Mouse (Mus musculus) bone marrow, adult 2 months (tissue): ENCODE results near the gene Gm21883. TPM values are rescaled to one million over a fixed set of nuclear protein-coding genes. Genes with fewer than 3 reads are reported as not detected.
"Not testable (repeated sequence)": the region's sequence is repeated elsewhere in the genome, so short reads cannot be mapped to it uniquely, and the experiment has no call there.

Source experiments
- H3K27ac ChIP-seq: fragments of 200-500 bp; 2 replicates; pipeline ENCODE4 v1.5.1; 2012; ENCODE audit warnings: low read depth, mild to moderate bottlenecking, control low read depth, inconsistent platforms, low read length; ENCODE audit not compliant: control insufficient read depth, poor library complexity, insufficient read depth
- H3K4me1 ChIP-seq: fragments of 200-500 bp; 2 replicates; pipeline ENCODE4 v1.6.1; 2011; ENCODE audit warnings: low read length; ENCODE audit not compliant: control insufficient read depth, insufficient read depth
- H3K4me3 ChIP-seq: fragments of 200-500 bp; replicated peaks from 2 replicates; pipeline ENCODE3; 2011; ENCODE audit warnings: mild to moderate bottlenecking, low read depth, low read length, control low read depth; ENCODE audit not compliant: control insufficient read depth
- WGBS: fragments of 180-500 bp; shearing (Covaris S2); methylation state at CpG from one replicate; pipeline ENCODE4 v1.1.7; 2018; 5-methylcytosine and 5-hydroxymethylcytosine counted together
- polyA plus RNA-seq: library from polyadenylated mRNA; stranded (reverse); fragments of >200 nt; gene quantifications from 2 replicates; pipeline ENCODE4 v1.2.4, GENCODE M21; 2011; ENCODE audit warnings: low replicate concordance; ENCODE audit not compliant: missing spikeins, insufficient read depth, insufficient read length

Gene Gm21883
- not detected in 2 replicates for polyA plus RNA-seq

- WGBS = no CpG with 5 or more reads among the region's 1 CpGs
- not testable (repeated sequence) for H3K4me3 ChIP-seq, H3K27ac ChIP-seq, H3K4me1 ChIP-seq
Observed at GRCm38 (mm10) chrX:31574183-31574582, at the start of gene Gm21883. Gene Gm21883 (minus strand): TSS chrX:31574283.

GRCm38 (mm10) chrX:31618820-31619219 lies 44.7 kb upstream of the Gm21883 start, which contains the start of gene Spin2e:
Gene Spin2e (minus strand): TSS chrX:31618920.
- 76% methylated on average over 2 of the region's 2 CpGs for WGBS
- not testable (repeated sequence) for H3K27ac ChIP-seq, H3K4me1 ChIP-seq, H3K4me3 ChIP-seq

Other genes with a start within 250 kb of the Gm21883 start
- gene Btbd35f26, start 237.8 kb downstream of the Gm21883 start, polyA plus RNA-seq = not detected in 2 replicates
- gene Btbd35f19, start 190.4 kb downstream of the Gm21883 start, polyA plus RNA-seq = not detected in 2 replicates
- not detected in 2 replicates for gene Spin2e, start 44.6 kb upstream of the Gm21883 start, polyA plus RNA-seq
- gene Btbd35f25, start 142.9 kb upstream of the Gm21883 start, polyA plus RNA-seq = not detected in 2 replicates